Mouse (Mus musculus): ENCODE measurements around the gene Scgb1c1. TPM values are rescaled to one million over a fixed set of nuclear protein-coding genes. Genes with fewer than 3 reads are reported as not detected.

The Scgb1c1 gene
- polyA plus RNA-seq, 1 experiment, result not detected

DNA sequence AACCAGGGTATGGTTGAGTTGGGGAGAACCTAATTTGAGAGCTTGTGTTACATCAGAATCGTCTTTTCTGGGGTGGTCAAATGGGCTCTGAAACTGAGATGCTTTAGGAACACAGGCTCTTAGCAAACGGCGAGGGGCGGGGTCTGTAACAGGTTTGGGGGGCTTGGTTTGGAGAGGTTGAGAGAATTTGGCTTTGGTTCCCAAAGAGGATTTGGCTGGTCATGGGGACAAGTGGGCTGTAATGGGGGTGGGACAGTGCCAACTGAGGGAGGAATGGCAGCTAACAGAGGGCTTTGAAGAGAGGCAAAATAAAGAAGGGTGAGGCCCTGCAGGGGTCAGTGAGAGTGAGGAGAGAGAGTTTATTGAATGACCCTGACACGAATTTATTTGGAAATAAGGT, 5.8 kb upstream of the Scgb1c1 start:
- Histone ChIP-seq H3K9me3 (ENCODE audit: control insufficient read depth, low read length) (no peaks in the 10 kb centered on the region), H3K27me3 (ENCODE audit: control insufficient read depth) (peaks cover 36% of the 10 kb centered on the region), H3K4me1 (ENCODE audit: control insufficient read depth) (peaks cover 10% of the 10 kb centered on the region), H3K4me3 (replicated peaks) (no peak overlapping the region), H3K36me3 (ENCODE audit: control insufficient read depth) (no peaks in the 10 kb centered on the region)
- TF ChIP-seq TAL1 (IDR thresholded peaks at IDR 0.05; ENCODE audit: low read length) (no peak), GATA1 (IDR thresholded peaks at IDR 0.05; ENCODE audit: low read length) (no peak)

DNA sequence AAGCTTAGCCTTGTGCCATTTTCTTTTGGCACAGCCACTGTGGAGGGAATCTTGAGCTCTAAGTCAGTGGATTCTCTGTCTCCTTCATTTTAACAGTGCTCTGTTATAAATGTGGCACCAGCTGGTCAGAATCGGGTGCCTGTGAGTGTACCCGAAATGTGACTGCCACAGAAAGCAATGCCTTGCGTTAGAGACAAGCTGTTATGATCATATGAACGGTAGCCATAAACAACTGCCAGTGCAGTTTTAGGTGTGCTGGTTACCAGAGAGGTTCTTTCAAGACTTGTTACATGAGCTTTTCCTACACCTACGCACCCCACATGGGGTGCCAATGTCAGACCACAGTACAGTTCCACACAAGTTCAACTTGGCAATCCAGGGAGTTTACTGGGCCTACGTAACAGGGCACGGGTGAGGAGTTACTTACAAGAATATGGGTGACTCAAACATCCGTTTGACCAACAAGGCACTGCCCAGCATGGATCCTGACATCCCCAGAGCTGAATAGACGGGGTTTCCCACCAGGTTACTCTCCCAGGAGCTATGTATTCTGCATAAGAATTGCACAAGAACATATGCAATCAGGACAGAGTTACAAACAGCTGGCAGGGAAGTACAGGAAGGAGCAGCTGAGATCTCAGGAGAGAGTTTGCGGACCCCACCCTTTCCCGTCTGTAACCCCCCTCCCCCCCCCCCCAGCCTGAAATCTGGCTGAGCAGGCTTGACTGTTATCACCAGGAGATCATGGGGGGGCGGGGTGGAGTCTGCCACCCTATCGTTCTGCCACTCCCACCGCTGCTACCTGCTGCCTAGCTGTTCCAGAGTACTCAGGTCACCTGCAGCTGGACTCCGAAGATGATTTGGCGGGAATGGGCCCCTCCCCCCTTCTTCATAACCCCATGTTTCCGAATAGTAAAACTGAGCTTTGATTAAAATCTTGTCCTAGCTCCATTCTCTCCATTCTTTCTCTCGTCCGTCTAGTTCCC, 4.3 kb upstream of the Scgb1c1 start:
- no peaks in the 10 kb centered on the region for H3K36me3 ChIP-seq (ENCODE audit: control insufficient read depth)
- TF ChIP-seq TAL1 (IDR thresholded peaks at IDR 0.05; ENCODE audit: low read length) (no peak), GATA1 (IDR thresholded peaks at IDR 0.05; ENCODE audit: low read length) (no peak)

DNA sequence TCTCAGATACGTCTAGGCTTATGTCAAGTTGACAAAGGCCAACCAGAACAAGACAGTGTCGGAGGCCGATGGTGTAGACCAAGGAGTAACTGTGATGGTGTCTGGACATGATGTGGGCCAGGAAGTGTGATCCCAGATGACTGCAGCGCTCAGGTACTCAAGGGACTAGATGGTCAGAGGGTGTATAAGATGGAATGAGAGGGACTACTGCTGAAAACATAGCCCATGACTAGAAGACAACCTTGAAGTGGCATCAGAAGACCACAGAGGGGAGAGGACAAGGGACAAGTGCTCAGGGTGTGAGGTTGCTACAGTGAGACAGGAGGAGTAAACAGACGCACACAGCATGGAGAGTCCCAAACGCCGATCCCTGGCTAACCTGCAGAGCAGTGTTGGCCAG, 1.5 kb upstream of the Scgb1c1 start:
- no peak for TF ChIP-seq GATA1 (IDR thresholded peaks at IDR 0.05; ENCODE audit: low read length)
- no peak for TF ChIP-seq TAL1 (IDR thresholded peaks at IDR 0.05; ENCODE audit: low read length)
- no peaks in the 10 kb centered on the region for H3K4me1 ChIP-seq (ENCODE audit: control insufficient read depth)
- H3K36me3 ChIP-seq (ENCODE audit: control insufficient read depth), result no peaks in the 10 kb centered on the region
- peaks cover 34% of the 10 kb centered on the region for H3K27me3 ChIP-seq (ENCODE audit: control insufficient read depth)
- no peaks in the 10 kb centered on the region for H3K9me3 ChIP-seq (ENCODE audit: control insufficient read depth, low read length)
- H3K4me3 ChIP-seq (replicated peaks), result no peak overlapping the region

More for the DNA sequence above, 4.3 kb upstream of the Scgb1c1 start:
- H3K27me3 ChIP-seq (ENCODE audit: control insufficient read depth), result peaks cover 36% of the 10 kb centered on the region
- no peak overlapping the region for H3K4me3 ChIP-seq (replicated peaks)
- no peaks in the 10 kb centered on the region for H3K4me1 ChIP-seq (ENCODE audit: control insufficient read depth)
- no peaks in the 10 kb centered on the region for H3K9me3 ChIP-seq (ENCODE audit: control insufficient read depth, low read length)

GRCm38 (mm10) chr7:140845683-140846082, 336 bp downstream of the Scgb1c1 start:
- no peaks in the 10 kb centered on the region for H3K9me3 ChIP-seq (ENCODE audit: control insufficient read depth, low read length)
- H3K27me3 ChIP-seq (ENCODE audit: control insufficient read depth), result peaks cover 24% of the 10 kb centered on the region
- no peak for TF ChIP-seq GATA1 (IDR thresholded peaks at IDR 0.05; ENCODE audit: low read length)
- TF ChIP-seq TAL1 (IDR thresholded peaks at IDR 0.05; ENCODE audit: low read length), result no peak
- no peaks in the 10 kb centered on the region for H3K4me1 ChIP-seq (ENCODE audit: control insufficient read depth)
- peaks cover 3% of the 10 kb centered on the region; the same call in 1 of the 2 replicates for H3K36me3 ChIP-seq (ENCODE audit: control insufficient read depth)
- no peak overlapping the region for H3K4me3 ChIP-seq (replicated peaks)

GRCm38 (mm10) chr7:140846676-140847075, 1.3 kb downstream of the Scgb1c1 start:
- Histone ChIP-seq H3K9me3 (ENCODE audit: control insufficient read depth, low read length) (no peaks in the 10 kb centered on the region), H3K36me3 (ENCODE audit: control insufficient read depth) (peaks cover 7% of the 10 kb centered on the region), H3K4me3 (replicated peaks) (no peak overlapping the region), H3K4me1 (ENCODE audit: control insufficient read depth) (no peaks in the 10 kb centered on the region), H3K27me3 (ENCODE audit: control insufficient read depth) (peaks cover 15% of the 10 kb centered on the region)
- TF ChIP-seq TAL1 (IDR thresholded peaks at IDR 0.05; ENCODE audit: low read length) (no peak), GATA1 (IDR thresholded peaks at IDR 0.05; ENCODE audit: low read length) (no peak)

GRCm38 (mm10) chr7:140847755-140848580, 2.6 kb downstream of the Scgb1c1 start, which contains the start of gene Odf3:
Gene Odf3 (plus strand): TSS chr7:140847805.
- peaks cover 5% of the 10 kb centered on the region for H3K27me3 ChIP-seq (ENCODE audit: control insufficient read depth)
- no peaks in the 10 kb centered on the region for H3K9me3 ChIP-seq (ENCODE audit: control insufficient read depth, low read length)
- no peak for TF ChIP-seq GATA1 (IDR thresholded peaks at IDR 0.05; ENCODE audit: low read length)
- no peak for TF ChIP-seq TAL1 (IDR thresholded peaks at IDR 0.05; ENCODE audit: low read length)
- no peak within 1 kb of the TSS for H3K4me3 ChIP-seq (replicated peaks)
- peaks cover 3% of the 10 kb centered on the region for H3K4me1 ChIP-seq (ENCODE audit: control insufficient read depth)
- H3K36me3 ChIP-seq (ENCODE audit: control insufficient read depth), result peaks cover 20% of the 10 kb centered on the region

GRCm38 (mm10) chr7:140848591-140848990, 3.2 kb downstream of the Scgb1c1 start:
- Histone ChIP-seq H3K4me1 (ENCODE audit: control insufficient read depth) (peaks cover 4% of the 10 kb centered on the region), H3K4me3 (replicated peaks) (no peak overlapping the region), H3K36me3 (ENCODE audit: control insufficient read depth) (peaks cover 26% of the 10 kb centered on the region), H3K27me3 (ENCODE audit: control insufficient read depth) (peaks cover 5% of the 10 kb centered on the region), H3K9me3 (ENCODE audit: control insufficient read depth, low read length) (no peaks in the 10 kb centered on the region)
- no peak for TF ChIP-seq TAL1 (IDR thresholded peaks at IDR 0.05; ENCODE audit: low read length)
- no peak for TF ChIP-seq GATA1 (IDR thresholded peaks at IDR 0.05; ENCODE audit: low read length)

- no peak for TF ChIP-seq GATA1 (IDR thresholded peaks at IDR 0.05; ENCODE audit: low read length)
- no peak for TF ChIP-seq TAL1 (IDR thresholded peaks at IDR 0.05; ENCODE audit: low read length)
- Histone ChIP-seq H3K36me3 (ENCODE audit: control insufficient read depth) (peaks cover 43% of the 10 kb centered on the region), H3K9me3 (ENCODE audit: control insufficient read depth, low read length) (no peaks in the 10 kb centered on the region), H3K27me3 (ENCODE audit: control insufficient read depth) (no peaks in the 10 kb centered on the region), H3K4me3 (replicated peaks) (no peak overlapping the region), H3K4me1 (ENCODE audit: control insufficient read depth) (peaks cover 29% of the 10 kb centered on the region)
Observed at GRCm38 (mm10) chr7:140851916-140852315, 6.6 kb downstream of the Scgb1c1 start.

- TF ChIP-seq GATA1 (IDR thresholded peaks at IDR 0.05; ENCODE audit: low read length), result no peak
- H3K27me3 ChIP-seq (ENCODE audit: control insufficient read depth), result no peaks in the 10 kb centered on the region
- no peak overlapping the region for H3K4me3 ChIP-seq (replicated peaks)
- H3K9me3 ChIP-seq (ENCODE audit: control insufficient read depth, low read length), result no peaks in the 10 kb centered on the region
- peaks cover 48% of the 10 kb centered on the region for H3K36me3 ChIP-seq (ENCODE audit: control insufficient read depth)
- peaks cover 40% of the 10 kb centered on the region for H3K4me1 ChIP-seq (ENCODE audit: control insufficient read depth)
Observed at GRCm38 (mm10) chr7:140853386-140853785, 8.0 kb downstream of the Scgb1c1 start.
